Mouse (Mus musculus): Measurements from ENCODE around the gene Ipmk.

DNA sequence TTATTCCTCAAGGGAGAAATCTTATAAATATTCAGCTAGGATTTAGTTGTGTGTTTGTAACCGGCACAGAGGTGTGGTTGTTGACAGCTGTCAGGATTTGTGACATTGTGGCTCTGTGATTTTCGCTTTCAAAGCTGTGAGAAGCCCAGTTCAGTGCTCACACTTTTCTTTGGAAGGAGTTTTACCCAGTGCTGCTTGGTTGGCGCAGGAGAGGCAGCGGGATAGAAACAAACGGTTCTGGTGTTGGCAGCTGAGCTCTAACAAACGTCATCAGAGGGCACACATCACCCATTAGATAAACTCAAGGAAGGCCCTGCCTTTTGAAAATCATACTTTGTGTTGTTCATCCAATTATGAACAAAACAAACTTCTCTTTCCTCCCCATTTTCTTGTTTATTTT lies 79.2 kb downstream of the Ipmk start:
- TF ChIP-seq POLR2A (IDR thresholded peaks at IDR 0.05; ENCODE audit: extremely low read depth, insufficient read depth, low read length) (no peak), CTCF (IDR thresholded peaks at IDR 0.05; ENCODE audit: extremely low read depth, insufficient read depth, low read length) (no peak)
